Mouse (Mus musculus) testis, adult 2 months (tissue): ENCODE measurements around the gene Rnf220.

ENCODE experiments used
- CTCF ChIP-seq: fragments of 200-500 bp; IDR thresholded peaks from 2 replicates; pipeline ENCODE4 v1.5.1; 2012; ENCODE audit warnings: low read depth, mild to moderate bottlenecking, inconsistent platforms, low read length, moderate library complexity; ENCODE audit not compliant: control insufficient read depth, insufficient read depth, insufficient replicate concordance
- POLR2A ChIP-seq: fragments of 200-500 bp; IDR thresholded peaks from 2 replicates; pipeline ENCODE4 v1.6.1; 2012; ENCODE audit warnings: low read depth, mild to moderate bottlenecking, inconsistent platforms, low read length, moderate library complexity; ENCODE audit not compliant: control insufficient read depth

- TF ChIP-seq CTCF (no peak), POLR2A (no peak)
These were observed 157.1 kb downstream of the Rnf220 start for GRCm38 (mm10) chr4:117339796-117340195.
